Mouse (Mus musculus) hindlimb bud, embryonic 11.5 days (tissue): ENCODE measurements around the gene Lrrn3.

Source experiments
- DNase-seq: peaks from one replicate; pipeline ENCODE4 v3.0.0-alpha.2; 2012; ENCODE audit warnings: low read depth, low spot score; ENCODE audit errors: extremely low spot score

Lrrn3 gene

DNA sequence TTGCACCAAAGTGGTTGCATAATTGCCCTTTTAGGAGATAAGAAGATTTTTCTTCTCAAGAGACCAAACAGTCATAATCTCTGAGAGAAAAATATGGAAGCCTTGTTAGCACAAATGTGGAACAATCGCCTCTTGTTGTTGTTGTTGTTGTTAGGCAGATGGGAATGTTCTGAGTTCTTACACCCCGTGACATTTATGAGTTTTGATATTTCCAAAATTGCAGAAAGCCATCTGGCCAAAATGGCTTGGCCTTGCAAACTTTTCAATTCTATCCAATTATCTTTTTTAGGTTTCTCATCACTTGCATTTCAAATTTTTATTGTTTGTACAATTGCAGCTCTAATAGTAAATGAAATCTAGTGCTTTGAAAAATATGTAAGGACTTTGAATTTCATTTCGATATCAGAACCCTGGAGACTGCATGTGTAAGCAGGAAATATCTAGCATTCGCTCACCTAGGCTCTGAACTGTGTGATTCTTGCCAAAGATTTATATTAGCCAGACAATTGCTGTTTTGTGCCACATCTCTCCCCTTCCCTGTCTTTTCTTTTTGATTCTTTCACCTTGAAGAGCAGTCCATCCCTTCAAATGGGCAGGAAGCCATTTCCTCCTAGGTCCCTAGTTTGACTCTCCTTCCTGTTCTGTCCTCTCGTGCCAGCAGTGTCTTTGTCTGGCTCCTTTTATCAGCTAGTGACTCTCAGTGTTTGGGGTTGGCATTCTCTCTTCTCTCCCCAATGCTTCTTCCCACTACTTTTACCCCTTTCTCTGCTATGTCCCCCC, 49.8 kb downstream of the Lrrn3 start:
- DNase-seq, result no peak

- DNase-seq, result no peak
Observed at GRCm38 (mm10) chr12:41428806-41429205, 57.4 kb downstream of the Lrrn3 start.

GRCm38 (mm10) chr12:41427464-41427863, 58.8 kb downstream of the Lrrn3 start:
- DNase-seq, result no peak

DNA sequence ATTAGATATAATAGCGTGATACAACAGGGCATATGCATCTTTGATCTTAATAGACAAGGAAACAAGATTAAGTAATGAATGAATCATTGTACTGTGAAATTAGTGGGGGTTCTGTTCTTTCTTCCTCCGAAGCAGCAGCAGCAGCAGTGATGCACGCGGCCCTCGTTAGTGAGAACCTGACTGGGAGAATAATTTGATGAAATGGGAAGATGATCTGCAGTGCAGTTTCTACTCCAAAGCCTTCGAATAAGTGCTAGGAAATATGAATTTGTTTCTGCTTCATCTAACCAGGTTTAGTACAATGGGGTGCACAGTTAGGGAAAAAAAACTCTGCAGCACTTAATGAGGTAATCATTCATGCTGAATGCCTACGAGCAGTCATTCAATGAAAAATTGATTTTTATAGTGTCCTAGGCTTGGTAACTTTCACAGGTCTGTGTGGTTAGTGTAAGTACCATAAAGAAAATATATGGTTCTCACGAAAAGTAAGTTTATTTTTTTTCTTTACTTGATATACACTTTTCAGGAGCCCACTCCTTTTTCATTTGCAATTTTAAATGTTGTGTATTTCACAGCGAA, 61.0 kb downstream of the Lrrn3 start:
- no peak for DNase-seq

- no peak for DNase-seq
Observed at GRCm38 (mm10) chr12:41417961-41418360, 68.3 kb downstream of the Lrrn3 start.

GRCm38 (mm10) chr12:41417099-41417498, 69.1 kb downstream of the Lrrn3 start:
- DNase-seq, result no peak

DNA sequence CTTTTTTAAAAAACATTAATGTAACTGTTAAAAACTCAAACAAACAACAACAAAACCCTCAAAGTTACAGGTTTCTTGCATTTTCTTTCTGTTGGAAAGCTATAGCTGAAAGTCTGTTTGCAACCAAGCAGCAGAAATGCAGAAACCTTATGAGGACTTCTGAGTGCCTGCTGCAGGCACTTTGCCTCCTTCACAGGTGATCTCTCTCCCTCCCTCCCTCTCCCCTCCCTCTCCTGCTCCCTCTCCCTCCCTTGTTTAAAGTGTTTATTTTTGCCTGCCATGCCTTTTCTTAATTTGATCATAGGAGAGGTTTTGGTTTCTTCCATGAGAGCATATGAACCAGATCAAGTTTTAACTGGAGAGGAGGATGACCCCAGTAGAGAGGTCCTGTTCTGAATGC, 69.6 kb downstream of the Lrrn3 start:
- no peak for DNase-seq

GRCm38 (mm10) chr12:41409431-41409830, 76.8 kb downstream of the Lrrn3 start:
- peak; percentile 33 for DNase-seq

DNA sequence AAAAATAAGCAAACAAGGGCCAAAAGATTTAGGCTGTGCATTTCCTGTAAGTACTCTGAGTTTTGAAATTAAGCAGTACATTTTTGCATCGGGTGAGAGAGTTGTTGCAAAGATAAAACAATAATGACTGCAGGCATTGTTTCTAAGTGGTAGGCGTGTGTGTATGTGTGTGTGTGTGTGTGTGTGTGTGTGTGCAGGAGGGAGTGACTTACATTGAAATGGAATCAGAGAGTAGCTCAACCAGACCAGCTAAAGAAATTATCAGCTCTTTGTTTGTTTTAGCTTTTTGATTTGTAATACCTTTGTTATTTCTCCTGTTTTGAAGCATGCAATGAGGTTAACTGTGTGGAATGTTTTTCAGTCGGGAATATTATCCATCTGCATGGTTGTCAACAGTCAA, 84.3 kb downstream of the Lrrn3 start:
- no peak for DNase-seq
